7 mouse cellular contexts compared by ENCODE assay signal in the genomic region with DNA sequence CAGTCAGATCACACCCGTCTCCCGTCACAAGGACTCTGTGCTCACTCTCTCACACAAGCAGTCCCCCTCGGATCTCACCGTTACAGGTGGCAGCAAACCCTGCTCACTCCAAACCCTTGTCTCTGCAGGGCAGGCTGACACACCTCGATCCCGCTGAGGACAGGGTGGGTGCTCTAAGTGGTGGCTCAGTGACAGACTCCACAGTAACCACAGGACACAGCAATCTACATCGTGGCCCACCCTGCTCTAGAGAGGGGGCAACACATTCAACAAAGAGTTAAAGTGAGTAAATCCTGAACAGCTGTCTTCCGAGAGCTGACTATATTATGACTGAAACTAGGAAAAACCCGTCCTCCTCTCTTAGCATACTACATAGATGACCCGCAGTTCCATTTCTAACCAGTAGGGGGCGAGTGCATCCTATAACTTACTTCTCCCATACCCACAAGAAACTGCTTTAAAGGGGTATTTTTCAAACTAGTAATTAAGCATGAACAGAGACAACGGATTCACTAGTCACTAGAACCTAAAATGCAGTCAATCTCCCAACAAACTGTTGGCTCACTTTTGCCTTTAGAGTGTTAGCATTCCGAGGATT. TPM values are rescaled to one million over a fixed set of nuclear protein-coding genes. Genes with fewer than 3 reads are reported as not detected.
A peak's percentile ranks its signal among the peaks of the same experiment; 100 is the strongest.
DNase-seq lines count a peak whose midpoint lies in the region; ATAC-seq and TF ChIP-seq lines count a peak whose summit lies in the region.

No protein-coding gene starts in this region.

- no peak for TF ChIP-seq POLR2A in bone marrow, adult 2 months (IDR thresholded peaks at IDR 0.05; ENCODE audit: borderline replicate concordance, control insufficient read depth, low read depth, low read length)

- no peak overlapping the region for H3K4me2 ChIP-seq in hindbrain, embryonic 12.5 days (replicated peaks)

- H3K27me3 ChIP-seq in G1E (ENCODE audit: insufficient read depth, low read length) = peaks cover 12% of the 10 kb centered on the region; the same call in 1 of the 2 replicates
- H3K27me3 ChIP-seq in hindbrain, embryonic 12.5 days = no peaks in the 10 kb centered on the region

- no peak for ATAC-seq in G1E (ENCODE audit: extremely low read depth, insufficient number of reproducible peaks, low FRiP score, poor library complexity, severe bottlenecking)
- peak; percentile 39 for ATAC-seq in hindbrain, embryonic 12.5 days (ENCODE audit: low FRiP score)

- 46% methylated on average over 13 of the region's 13 CpGs for WGBS in bone marrow, adult 2 months
- 42% methylated on average over 13 of the region's 13 CpGs for WGBS in hindbrain, embryonic 12.5 days

- no peak overlapping the region for H3K27ac ChIP-seq in bone marrow, adult 2 months (ENCODE audit: control insufficient read depth, insufficient read depth, low read depth, low read length, poor library complexity)
- no peak overlapping the region for H3K27ac ChIP-seq in hindbrain, embryonic 12.5 days

- H3K4me3 ChIP-seq in G1E (ENCODE audit: low read depth, low read length) = no peak overlapping the region
- no peak overlapping the region for H3K4me3 ChIP-seq in bone marrow, adult 2 months (replicated peaks; ENCODE audit: control insufficient read depth, low read depth, low read length)
- H3K4me3 ChIP-seq in hindbrain, embryonic 12.5 days = no peak overlapping the region

- DNase-seq in G1E (ENCODE audit: low spot score) = peak; percentile 69
- peak; percentile 50 for DNase-seq in fibroblast of lung, adult 2 months (ENCODE audit: low read depth)
- DNase-seq in layer of hippocampus, postnatal 10 days (ENCODE audit: low spot score in 2 of 2) = peak; percentile 85 to 87
- peak; percentile 84 for DNase-seq in lung, postnatal 10 days
- peak; percentile 77 for DNase-seq in right cerebral cortex, adult 18-20 months

- H3K4me1 ChIP-seq in G1E (ENCODE audit: insufficient read depth, low read depth, low read length) = peaks cover 18% of the 10 kb centered on the region
- no peaks in the 10 kb centered on the region; the same call in 1 of the 2 replicates for H3K4me1 ChIP-seq in bone marrow, adult 2 months (ENCODE audit: control insufficient read depth, insufficient read depth, low read length)
- H3K4me1 ChIP-seq in hindbrain, embryonic 12.5 days = peaks cover 3% of the 10 kb centered on the region; the same call in 1 of the 2 replicates

- peaks cover 13% of the 10 kb centered on the region for H3K36me3 ChIP-seq in G1E (replicated peaks)
- peaks cover 48% of the 10 kb centered on the region for H3K36me3 ChIP-seq in hindbrain, embryonic 12.5 days

- peak; percentile 87 for TF ChIP-seq CTCF in G1E (IDR thresholded peaks at IDR 0.05; ENCODE audit: low read depth, low read length)
- TF ChIP-seq CTCF in bone marrow, adult 2 months (IDR thresholded peaks at IDR 0.05; ENCODE audit: control insufficient read depth, insufficient read depth, low read length) = peak; percentile 33

- H3K9me3 ChIP-seq in G1E (replicated peaks) = no peaks in the 10 kb centered on the region
- H3K9me3 ChIP-seq in hindbrain, embryonic 12.5 days (replicated peaks) = no peaks in the 10 kb centered on the region

- no peak overlapping the region for H3K9ac ChIP-seq in hindbrain, embryonic 12.5 days

RNA-seq across cellular contexts. Expression of gene Ano10, which starts 46.7 kb away (rescaled TPM):
- total RNA-seq in G1E (2014; fragmentation: Nextera tagmentation) (17.3 and 26.8 TPM in 2 replicates), G1E (2017) (8.3 and 9.5 TPM in 2 replicates)
- 1.2 and 3.2 TPM in 2 replicates for polyA plus RNA-seq in G1E (2012)
- polyA plus RNA-seq in bone marrow, adult 2 months (2011; ENCODE audit: insufficient read depth, insufficient read length, low replicate concordance, missing spikeins) = 18.0 and 62.4 TPM in 2 replicates
- 52.3 and 53.6 TPM in 2 replicates for polyA plus RNA-seq in hindbrain, embryonic 12.5 days (2016; fragmentation: Nextera tagmentation; extraction: Ambion mirVana)
- 10 to 100 TPM; 30.6 to 35.2 TPM for total RNA-seq in layer of hippocampus, postnatal 10 days (2021)
